Mouse (Mus musculus) frontal cortex, postnatal 10 days (tissue): ENCODE measurements at regions not wholly inside any gene's neighbourhood (a gene's known extent, or its start where the extent isn't known, plus 50 kb on each side); places are given as distances from the start of the nearest gene placed in this dataset.
"Not testable (repeated sequence)": the region's sequence is repeated elsewhere in the genome, so short reads cannot be mapped to it uniquely, and the experiment has no call there.

Experiments used
- DNase-seq, 2 experiments: peaks; one replicate each; pipeline ENCODE4 v3.0.0; 2022; ENCODE audit warnings: low spot score in 2 of 2, mixed read lengths in 1 of 2

DNA sequence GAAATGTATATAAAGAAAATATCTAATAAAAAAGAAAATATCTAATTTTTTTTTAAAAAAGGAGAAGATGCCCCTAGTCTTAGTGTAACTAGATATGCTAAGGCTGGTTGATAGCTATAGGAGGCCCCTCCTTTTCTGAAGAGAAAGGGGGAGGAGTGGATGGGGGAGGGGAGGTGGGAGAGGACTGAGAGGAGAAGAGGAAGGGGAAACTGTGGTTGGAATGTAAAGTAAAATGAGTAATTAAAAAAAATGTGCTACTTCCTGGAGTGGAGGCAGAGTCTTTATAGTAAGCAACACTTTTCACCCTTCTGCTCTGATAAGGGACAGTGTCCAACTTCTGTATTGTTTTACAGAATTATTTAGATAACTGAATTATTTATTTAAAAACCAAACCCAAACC lies 513.6 kb upstream of the Fam160b2 start:
- no peak for DNase-seq

DNA sequence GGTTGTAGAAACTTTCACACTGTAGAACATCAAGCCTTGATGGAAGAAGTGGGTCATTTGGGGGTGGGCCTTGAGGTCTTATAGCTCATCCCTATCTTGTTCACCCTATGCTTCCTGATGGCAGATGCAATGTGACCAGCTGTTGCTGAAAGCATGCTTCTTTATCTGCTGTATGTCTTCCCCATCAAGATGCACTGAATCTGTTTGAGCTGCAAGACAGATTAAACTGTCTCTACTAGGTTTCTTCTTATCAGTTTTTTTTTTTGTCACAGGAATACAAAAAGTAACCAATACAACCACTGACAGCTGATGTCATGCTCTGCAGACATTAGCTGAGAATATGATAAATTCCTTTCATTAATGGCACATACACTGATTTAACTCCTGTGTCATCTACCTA lies 505.0 kb upstream of the Fam160b2 start:
- DNase-seq: no peak

DNA sequence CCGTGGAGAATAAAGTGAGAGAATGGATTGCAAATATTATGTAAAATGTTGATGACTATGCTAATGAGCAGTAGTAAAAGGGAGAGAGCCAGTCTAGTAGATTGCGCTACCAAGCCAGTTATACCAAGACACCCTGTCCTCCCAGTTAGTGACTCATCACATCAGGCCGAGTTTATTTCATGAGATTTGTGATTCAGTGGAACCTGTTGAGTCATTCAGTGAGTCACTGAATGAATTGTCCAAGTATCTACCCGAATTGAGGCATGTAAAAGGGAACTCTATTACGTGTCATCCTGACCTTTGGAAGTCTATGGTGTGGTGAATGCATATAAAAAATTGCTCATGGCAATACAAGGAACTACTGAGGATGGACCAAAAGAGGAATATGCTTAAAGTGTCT lies 504.3 kb upstream of the Fam160b2 start:
- DNase-seq: no peak

DNA sequence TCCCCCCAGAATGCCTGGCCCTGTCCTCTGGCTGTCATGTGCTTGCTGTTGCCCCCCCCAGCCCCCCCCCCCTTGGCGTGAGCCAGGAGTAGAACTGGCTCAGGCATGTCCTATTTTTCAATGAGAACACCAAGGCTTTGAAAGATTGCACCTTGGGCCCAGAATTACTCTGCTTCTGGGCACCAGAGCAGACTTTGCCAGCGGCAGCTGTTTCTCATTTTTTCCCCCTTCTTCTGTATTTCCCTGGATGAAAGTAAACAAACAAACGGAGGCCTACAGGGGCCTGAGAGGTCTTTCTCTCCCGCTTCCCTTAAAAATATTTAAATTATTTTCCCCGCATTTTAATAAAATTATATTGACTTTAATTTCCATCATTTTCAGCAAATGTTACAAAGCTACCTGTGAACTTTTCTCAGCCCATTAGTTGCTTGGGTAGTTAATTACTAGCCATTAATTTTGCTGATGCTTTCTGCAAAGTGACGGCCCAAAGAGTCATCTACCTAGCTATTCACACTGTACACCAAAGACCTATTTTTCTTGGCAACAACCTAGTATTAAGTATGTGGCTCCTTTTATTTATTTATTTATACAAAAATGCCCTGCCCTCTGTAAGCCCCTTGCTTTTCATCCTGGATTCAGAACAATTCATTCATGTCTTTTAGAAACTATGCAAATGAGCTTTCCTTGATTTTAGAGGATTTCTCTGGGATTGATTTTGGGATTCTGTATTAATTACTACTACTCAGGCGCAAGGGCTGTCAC lies 496.2 kb upstream of the Fam160b2 start:
- DNase-seq: no peak

DNA sequence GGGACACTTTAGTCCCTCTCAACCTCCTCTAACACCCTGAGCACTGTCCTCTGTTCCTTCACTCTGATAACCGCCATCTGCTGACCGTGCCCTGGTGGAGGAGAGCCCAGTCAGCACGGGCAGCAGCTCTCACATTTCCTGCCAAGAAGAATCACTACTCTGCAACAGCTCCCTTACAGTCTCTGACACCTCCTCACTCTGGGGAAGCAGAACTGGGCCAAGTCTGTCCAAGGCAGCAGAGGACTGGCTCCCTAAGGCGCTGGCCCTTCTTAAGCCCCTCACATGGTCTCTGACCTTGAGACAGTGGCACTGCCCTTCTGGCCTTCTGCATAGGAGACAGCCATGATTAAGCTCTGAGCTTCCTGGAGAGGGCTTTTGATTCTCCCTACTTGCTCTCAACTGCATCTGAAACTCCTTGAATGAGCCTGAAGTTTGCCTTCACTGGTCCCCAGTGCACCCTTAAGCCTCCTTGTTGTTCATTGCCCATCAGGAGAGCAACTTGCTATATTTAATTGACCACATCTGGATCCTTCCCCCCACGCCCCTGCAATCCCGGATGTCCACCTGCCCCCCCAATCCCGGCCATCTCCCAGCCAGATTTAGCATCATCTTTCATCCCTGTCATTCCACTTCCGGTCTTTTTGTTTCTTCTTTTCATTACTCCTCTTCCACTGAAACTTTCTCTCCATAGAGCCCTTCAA lies 493.1 kb upstream of the Fam160b2 start:
- no peak for DNase-seq

DNA sequence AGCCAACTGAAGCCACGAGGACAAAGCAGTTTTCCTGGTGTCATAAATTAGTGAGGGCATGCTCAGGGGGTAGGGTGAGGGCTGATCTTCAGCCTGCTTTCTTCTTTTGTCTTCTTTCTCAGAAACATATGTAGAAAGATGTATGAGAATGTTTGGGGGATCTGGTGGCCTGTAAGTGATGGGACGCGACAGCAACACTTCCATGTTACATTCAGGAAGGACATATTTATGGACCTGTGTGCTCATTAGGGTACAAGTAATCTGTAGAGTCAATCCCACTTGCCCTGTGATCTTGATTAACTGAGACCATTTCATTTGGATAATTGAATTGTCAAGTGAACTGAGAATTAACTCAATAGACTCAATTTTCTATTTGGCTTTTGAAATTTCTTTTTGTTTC lies 486.1 kb upstream of the Fam160b2 start:
- DNase-seq: no peak

DNA sequence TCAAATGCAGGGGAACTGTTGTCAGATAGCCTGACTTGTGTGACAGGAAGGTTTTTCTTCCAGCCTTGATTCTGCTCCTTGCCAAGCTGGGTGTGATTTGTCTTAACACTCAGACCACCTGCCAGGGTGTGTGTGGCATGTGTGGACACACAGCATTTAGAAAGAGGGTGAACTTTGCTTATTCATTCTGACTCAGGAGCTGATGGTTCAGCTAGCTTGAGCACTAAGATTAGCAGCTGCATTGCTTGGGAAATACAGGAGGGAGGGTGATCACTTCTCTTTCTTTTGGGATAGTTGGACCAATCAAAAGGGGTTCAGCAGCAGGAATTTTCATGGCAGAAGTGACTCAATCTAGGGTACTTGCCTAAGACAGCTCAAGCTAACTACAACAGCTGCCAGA lies 482.7 kb upstream of the Fam160b2 start:
- no peak for DNase-seq

DNA sequence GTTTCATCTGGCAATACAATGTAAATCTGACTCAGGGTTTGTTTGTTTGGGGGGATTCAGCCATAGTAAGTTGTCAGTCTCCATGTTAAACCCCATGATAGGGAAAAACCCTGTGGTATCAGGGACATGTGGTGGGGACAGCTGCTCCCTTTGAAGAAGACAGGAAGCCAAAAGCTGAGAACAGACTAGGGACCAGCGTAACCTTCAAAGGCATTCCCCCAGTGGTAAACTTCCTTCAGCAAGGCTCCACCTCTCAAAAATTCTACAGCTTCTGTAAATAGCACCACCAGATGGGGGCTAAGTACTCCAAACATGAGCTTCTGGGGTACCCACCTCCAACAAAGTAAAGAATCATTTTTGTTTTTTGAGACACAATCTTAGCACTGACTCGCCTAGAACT lies 476.0 kb upstream of the Fam160b2 start:
- DNase-seq: no peak

DNA sequence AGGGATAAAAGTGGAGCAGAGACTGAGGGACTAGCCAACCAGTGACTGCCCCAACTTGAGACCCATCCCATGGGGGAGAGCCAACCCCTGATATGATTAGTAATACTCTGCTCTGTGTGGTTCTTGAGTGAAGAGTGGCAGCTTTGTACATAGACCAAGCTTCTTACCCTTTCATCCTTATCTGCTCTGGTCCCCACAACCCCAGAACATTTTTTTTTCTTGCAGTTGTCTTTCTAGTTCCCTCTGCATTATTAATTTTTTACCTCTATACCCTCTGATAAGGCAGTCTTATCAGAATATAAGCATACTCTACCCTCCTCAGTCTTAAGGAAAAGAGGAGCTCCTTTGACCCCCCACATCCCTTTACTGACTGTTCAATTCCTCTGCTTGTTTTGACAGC lies 474.4 kb upstream of the Fam160b2 start:
- no peak for DNase-seq

DNA sequence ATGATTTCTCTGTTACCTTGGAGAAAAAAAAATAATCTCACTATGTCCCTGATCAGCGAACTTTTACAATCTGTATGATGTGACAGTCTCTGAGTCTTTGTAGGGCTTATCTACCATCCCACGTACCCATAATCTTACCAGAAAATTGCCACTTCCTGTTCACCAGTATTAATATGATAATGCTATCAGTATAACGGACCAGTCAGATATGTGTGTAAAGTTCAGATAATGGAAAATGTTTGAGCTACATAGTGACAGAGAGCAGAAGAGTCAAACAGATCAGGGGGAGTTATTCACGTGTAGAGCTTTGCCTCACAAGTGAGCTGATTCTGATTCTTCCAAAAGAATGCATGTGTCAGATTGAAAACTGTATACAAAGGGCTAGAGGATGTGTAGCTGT lies 466.0 kb upstream of the Fam160b2 start:
- DNase-seq: no peak

DNA sequence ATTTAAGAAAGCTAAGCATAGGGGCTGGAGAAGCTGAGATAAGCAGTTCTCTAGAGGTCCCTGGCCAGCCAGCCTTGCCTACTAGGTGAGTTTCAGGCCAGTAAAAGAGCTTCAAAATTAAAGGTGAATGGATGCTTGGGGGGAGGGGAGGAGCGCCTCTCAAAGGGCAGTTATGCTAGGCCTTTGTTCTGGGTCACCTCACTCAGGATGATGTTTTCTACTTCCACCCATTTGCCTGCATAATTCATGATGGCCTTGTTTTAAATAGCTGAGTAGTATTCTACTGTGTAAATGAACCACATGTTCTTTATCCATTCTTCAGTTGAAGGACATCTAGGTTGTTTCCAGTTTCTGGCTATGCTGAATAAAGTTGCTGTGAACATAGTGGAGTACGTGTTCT lies 457.0 kb upstream of the Fam160b2 start:
- no peak for DNase-seq

DNA sequence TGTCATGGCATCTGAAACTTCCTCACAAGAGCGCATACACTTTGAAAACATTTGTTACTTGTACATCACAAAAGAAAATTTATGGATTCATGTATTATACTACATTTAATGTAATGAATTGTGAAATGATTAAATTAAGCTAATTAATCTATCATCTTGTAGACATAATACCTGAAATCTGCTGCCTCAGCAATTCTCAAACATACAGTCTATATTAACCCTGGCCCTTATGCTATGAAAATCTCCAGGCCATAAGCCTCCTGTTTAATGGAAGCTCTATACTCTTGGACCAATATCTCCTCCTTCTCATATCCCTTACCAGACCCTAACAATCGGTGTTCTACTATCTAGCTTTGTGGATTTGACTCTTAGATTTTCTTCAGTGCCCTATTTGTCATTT lies 455.8 kb upstream of the Fam160b2 start:
- DNase-seq: no peak

DNA sequence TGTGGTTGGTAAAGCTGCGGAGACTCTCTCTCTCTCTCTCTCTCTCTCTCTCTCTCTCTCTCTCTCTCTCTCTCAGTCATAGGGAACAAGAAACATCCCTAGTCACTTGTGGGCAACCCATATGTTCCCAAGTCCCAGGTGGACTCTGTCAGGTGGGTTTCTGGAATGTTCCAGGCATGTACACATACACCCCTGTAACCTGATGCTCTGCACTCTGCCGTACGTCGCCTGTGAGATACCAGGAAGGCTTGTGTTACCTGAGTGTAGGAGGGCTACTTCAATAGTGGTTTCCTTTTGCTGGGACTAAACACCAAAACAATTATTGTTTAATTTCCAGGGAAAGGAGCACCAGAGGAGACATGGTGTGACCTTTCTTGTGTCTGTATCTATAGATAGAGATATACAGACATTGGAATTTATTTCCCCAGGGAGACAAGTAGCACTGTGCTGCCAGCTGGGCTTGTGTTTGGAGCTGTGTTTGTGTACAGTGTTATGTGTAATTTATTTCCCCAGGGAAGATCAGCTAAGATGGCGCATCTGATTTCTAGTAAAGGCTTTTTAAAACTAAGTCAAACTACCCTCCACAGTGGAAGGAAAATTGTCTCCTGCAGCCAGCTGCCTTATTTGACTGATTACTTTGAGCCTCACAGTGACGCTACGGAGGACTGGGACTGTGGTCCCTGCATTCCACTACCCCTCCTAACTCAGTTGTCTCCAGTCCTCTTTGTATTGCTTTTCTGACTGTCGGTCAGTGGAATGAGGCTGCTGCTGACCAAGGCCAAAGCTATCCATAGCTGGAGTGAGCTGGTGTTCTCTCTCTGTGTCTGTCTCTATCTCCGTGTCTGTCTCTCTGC lies 454.4 kb upstream of the Fam160b2 start:
- no peak for DNase-seq

DNA sequence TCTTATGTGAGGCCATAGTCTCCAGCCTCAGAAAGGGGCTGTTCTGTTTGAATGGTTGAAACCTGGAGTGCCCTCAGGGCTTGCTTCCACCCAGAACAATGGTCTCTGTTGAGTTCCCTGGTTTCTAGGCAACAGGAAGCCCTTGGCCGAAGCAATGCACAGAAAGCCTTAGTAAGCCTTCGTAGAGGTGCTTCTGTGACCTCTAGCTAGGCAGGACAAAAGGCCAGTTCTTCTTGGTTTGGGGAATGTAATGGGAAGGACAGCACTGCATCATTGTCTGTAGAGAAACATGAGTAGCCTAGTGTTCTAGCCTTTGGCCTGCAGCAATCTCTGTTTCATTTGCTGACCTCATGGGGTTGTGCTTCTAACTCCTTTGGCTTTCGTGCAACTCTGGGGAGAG lies 447.5 kb upstream of the Fam160b2 start:
- no peak for DNase-seq

DNA sequence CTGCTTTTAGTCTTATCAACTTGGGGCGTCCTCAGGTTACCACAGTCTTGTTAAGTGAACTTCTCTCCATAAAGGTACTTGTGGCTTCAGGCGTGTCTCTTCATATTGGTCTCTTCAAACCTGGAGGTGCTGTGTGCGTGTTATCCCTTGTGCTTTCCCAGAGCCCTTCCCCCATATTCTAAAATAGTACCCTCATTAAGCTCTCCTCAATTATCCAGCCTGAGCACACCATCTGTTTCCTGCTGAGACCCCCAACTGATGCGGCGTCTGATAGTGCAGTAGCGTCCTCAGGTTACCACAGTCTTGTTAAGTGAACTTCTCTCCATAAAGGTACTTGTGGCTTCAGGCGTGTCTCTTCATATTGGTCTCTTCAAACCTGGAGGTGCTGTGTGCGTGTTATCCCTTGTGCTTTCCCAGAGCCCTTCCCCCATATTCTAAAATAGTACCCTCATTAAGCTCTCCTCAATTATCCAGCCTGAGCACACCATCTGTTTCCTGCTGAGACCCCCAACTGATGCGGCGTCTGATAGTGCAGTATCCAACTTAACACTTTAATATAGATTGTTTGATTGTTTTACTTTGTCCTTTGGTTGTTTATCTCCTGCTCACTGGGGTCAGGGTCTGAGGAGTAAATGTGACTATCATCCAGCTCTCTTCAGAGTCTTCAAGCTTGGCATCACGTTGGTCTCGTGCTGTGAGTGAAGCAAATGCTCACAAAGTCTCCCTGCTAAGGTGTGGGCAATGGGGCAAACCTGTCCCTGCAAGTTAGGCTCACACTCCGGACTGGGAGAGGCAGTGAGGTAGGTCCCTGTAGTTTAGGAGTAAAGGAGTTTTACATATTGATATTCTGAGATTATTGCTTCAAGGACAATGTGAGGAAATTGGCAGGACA lies 444.5 kb upstream of the Fam160b2 start:
- not testable (repeated sequence) for DNase-seq

DNA sequence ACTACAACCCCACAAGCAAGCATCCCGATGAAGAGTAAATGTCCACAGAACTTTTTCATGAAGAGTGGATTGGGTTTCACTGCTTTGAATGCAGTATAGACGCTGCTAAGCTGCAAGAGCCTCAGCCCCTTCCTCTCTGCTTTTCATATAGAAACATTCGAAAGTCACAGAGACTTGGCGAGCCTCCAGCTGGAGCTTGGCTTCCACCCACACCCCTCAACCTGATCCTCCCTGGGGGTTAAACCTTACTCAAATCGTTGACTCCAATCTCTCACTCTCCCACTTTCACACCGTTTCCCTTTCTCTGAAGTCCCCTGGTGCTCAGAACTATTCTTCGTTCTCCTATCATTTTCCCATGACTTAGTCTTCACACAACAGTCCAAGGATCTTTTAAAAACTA lies 437.0 kb upstream of the Fam160b2 start:
- DNase-seq: no peak

DNA sequence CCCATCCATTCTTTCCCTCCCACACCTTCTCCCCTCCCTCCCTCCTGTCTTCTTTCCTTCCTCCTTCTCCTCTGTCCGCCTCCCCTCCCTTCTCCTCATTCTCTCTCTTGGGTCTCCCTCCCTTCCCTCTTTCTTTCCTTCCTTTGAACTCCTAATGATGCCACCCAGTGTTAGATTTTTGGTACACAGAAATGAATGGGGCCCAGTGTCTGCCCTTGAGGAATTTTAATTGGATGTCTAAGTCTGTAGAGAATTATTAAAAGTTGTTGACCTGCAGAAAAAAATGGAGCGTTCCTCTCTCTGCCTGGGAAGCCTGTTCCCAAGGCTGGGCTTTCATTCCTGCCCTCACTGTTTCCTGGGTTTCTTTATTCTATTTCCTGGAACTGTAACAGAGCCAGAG lies 434.0 kb upstream of the Fam160b2 start:
- no peak for DNase-seq

DNA sequence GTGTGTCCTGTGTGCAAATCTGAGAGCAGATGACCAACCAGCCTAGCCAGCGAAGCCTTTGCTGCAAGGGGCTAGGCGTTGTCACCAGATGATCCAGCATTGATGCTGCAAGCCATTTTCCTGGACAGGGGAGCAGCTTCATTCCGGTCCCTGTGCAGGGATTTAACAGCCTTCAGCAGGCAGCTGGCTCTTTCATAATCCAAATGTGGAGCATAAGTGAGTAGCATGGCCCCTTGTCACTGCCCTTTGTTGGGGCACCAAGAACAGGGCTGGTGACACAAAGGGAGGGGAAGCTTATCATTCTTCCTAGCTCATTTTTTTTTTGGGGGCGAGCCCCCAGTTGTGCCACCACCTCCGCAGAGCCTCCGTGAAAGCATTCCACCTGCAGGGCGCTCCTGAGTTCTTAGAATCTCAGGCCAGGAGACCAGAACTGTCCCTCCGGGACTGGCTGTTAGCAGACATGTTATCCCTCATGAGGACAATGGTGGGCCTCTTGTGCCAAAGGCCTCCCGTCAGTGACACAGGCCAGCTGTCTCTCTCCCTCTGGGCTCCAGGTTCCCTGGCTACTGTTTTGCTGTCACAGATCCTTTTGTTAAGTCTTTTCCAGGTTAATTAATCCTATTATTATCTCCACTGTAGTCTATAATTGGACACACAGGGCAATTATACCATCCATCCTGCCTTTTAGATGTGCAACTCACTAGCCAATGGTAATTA lies 430.7 kb upstream of the Fam160b2 start:
- DNase-seq: no peak
